Mouse (Mus musculus) lung, postnatal 0 days (tissue): ENCODE data around the gene Nkain2. TPM values are rescaled to one million over a fixed set of nuclear protein-coding genes. Genes with fewer than 3 reads are reported as not detected.

Experiments
- ATAC-seq: fragments of 200-750 bp; cut with Nextera tagmentation; 2 replicates; pipeline ENCODE4 v1.8.0; 2017; ENCODE audit warnings: moderate library complexity
- DNase-seq: peaks from one replicate; pipeline ENCODE4 v3.0.0-alpha.2; 2016; ENCODE audit warnings: low spot score
- H3K27ac ChIP-seq: fragments of 300-500 bp; sonication (generic); 2 replicates; pipeline ENCODE4 v1.5.1; 2014; ENCODE audit warnings: antibody characterized with exemption, mild to moderate bottlenecking, low read length, mixed read lengths
- H3K27me3 ChIP-seq: fragments of 300-500 bp; sonication (generic); replicated peaks from 2 replicates; pipeline ENCODE4 v1.6.1; 2014; ENCODE audit warnings: low read length, mixed read lengths; ENCODE audit not compliant: insufficient read depth
- H3K36me3 ChIP-seq: fragments of 300-500 bp; sonication (generic); 2 replicates; pipeline ENCODE4 v1.6.1; 2014; ENCODE audit warnings: low read length, mixed read lengths; ENCODE audit not compliant: insufficient read depth
- H3K4me1 ChIP-seq: fragments of 300-500 bp; sonication (generic); 2 replicates; pipeline ENCODE4 v1.6.1; 2014; ENCODE audit warnings: antibody characterized with exemption, low read depth, low read length, mixed read lengths; ENCODE audit not compliant: insufficient read depth
- H3K4me2 ChIP-seq: fragments of 300-500 bp; sonication (generic); replicated peaks from 2 replicates; pipeline ENCODE4 v1.6.1; 2014; ENCODE audit warnings: low read depth, mild to moderate bottlenecking, low read length, moderate library complexity, mixed read lengths
- H3K4me3 ChIP-seq: fragments of 300-500 bp; sonication (generic); 2 replicates; pipeline ENCODE4 v1.5.1; 2014; ENCODE audit warnings: low read depth, low read length
- H3K9ac ChIP-seq: fragments of 300-500 bp; sonication (generic); replicated peaks from 2 replicates; pipeline ENCODE4 v1.6.1; 2014; ENCODE audit warnings: low read depth, mild to moderate bottlenecking
- H3K9me3 ChIP-seq: fragments of 300-500 bp; sonication (generic); 2 replicates; pipeline ENCODE4 v1.6.1; 2016; ENCODE audit warnings: low read length, mixed read lengths
- CTCF ChIP-seq: IDR thresholded peaks from 2 replicates; pipeline ENCODE4 v1.5.1; 2016; ENCODE audit warnings: antibody characterized with exemption, mild to moderate bottlenecking
- EP300 ChIP-seq: IDR thresholded peaks from 2 replicates; pipeline ENCODE4 v1.6.1; 2016; ENCODE audit warnings: antibody characterized with exemption, mild to moderate bottlenecking, control low read depth
- WGBS: fragments of 180-500 bp; shearing (Covaris S2); extraction: QIAGEN DNeasy Blood & Tissue Kit; methylation state at CpG from one replicate; pipeline ENCODE4 v1.1.7; 2014; 5-methylcytosine and 5-hydroxymethylcytosine counted together
- polyA plus RNA-seq: library from polyadenylated mRNA; unstranded; fragments of >200 nt; fragmentation: Nextera tagmentation; extraction: Ambion mirVana; gene quantifications from 2 replicates; pipeline ENCODE4 v1.2.1, GENCODE M21; 2015

Gene Nkain2
- polyA plus RNA-seq, 1 experiment from 2014 or later, result not detected

- no peak for DNase-seq
- 49% methylated on average over 2 of the region's 2 CpGs for WGBS
- H3K9me3 ChIP-seq, result no peaks in the 10 kb centered on the region
- H3K9ac ChIP-seq, result no peak overlapping the region
- H3K27ac ChIP-seq, result no peak overlapping the region
- H3K36me3 ChIP-seq, result no peaks in the 10 kb centered on the region
- no peaks in the 10 kb centered on the region for H3K27me3 ChIP-seq
- H3K4me1 ChIP-seq, result no peaks in the 10 kb centered on the region
- TF ChIP-seq EP300 (no peak), CTCF (no peak)
- no peak overlapping the region for H3K4me2 ChIP-seq
- ATAC-seq, result no peak
- no peak overlapping the region for H3K4me3 ChIP-seq
Observed at GRCm38 (mm10) chr10:32594998-32595397, 295.3 kb downstream of the Nkain2 start.

GRCm38 (mm10) chr10:32577276-32577580, 313.0 kb downstream of the Nkain2 start:
- Histone ChIP-seq H3K4me2 (no peak overlapping the region), H3K4me1 (no peaks in the 10 kb centered on the region), H3K36me3 (no peaks in the 10 kb centered on the region), H3K27me3 (no peaks in the 10 kb centered on the region), H3K27ac (no peak overlapping the region), H3K9me3 (no peaks in the 10 kb centered on the region), H3K4me3 (no peak overlapping the region), H3K9ac (no peak overlapping the region)
- WGBS, result 53% methylated on average over 3 of the region's 3 CpGs
- TF ChIP-seq EP300, result no peak
- no peak for TF ChIP-seq CTCF
- ATAC-seq, result no peak
- DNase-seq, result no peak

GRCm38 (mm10) chr10:32576559-32577275, 313.5 kb downstream of the Nkain2 start:
- H3K27me3 ChIP-seq, result no peaks in the 10 kb centered on the region
- WGBS, result 54% methylated on average over 2 of the region's 2 CpGs
- H3K4me2 ChIP-seq, result no peak overlapping the region
- H3K27ac ChIP-seq, result no peak overlapping the region
- H3K4me3 ChIP-seq, result no peak overlapping the region
- H3K9ac ChIP-seq, result no peak overlapping the region
- H3K4me1 ChIP-seq, result no peaks in the 10 kb centered on the region
- TF ChIP-seq CTCF, result no peak
- ATAC-seq (no peak), DNase-seq (no peak)
- H3K9me3 ChIP-seq, result no peaks in the 10 kb centered on the region
- H3K36me3 ChIP-seq, result no peaks in the 10 kb centered on the region

- Histone ChIP-seq H3K4me3 (no peak overlapping the region), H3K27ac (no peak overlapping the region), H3K4me1 (no peaks in the 10 kb centered on the region), H3K4me2 (no peak overlapping the region), H3K9me3 (no peaks in the 10 kb centered on the region), H3K27me3 (no peaks in the 10 kb centered on the region), H3K36me3 (no peaks in the 10 kb centered on the region), H3K9ac (no peak overlapping the region)
- no peak for TF ChIP-seq CTCF
- no peak for TF ChIP-seq EP300
- WGBS, result 52% methylated on average over 3 of the region's 3 CpGs
- DNase-seq, result no peak
- ATAC-seq, result no peak
Observed at GRCm38 (mm10) chr10:32557673-32558072, 332.6 kb downstream of the Nkain2 start.

- ATAC-seq (no peak), DNase-seq (no peak)
- H3K27ac ChIP-seq, result no peak overlapping the region
- H3K4me1 ChIP-seq, result no peaks in the 10 kb centered on the region
- no peak overlapping the region for H3K4me3 ChIP-seq
- H3K9ac ChIP-seq, result no peak overlapping the region
- no peaks in the 10 kb centered on the region for H3K9me3 ChIP-seq
- H3K4me2 ChIP-seq, result no peak overlapping the region
- TF ChIP-seq EP300 (no peak), CTCF (no peak)
- 84% methylated on average over 1 of the region's 1 CpGs for whole genome bisulfite sequencing
- no peaks in the 10 kb centered on the region for H3K27me3 ChIP-seq
- no peaks in the 10 kb centered on the region for H3K36me3 ChIP-seq
Observed at GRCm38 (mm10) chr10:32536057-32536456, 354.2 kb downstream of the Nkain2 start.

- no peak for ATAC-seq
- no peaks in the 10 kb centered on the region for H3K4me1 ChIP-seq
Observed at GRCm38 (mm10) chr10:32510821-32511220, 379.4 kb downstream of the Nkain2 start.

More at GRCm38 (mm10) chr10:32510821-32511220, 379.4 kb downstream of the Nkain2 start:
- Histone ChIP-seq H3K27me3 (no peaks in the 10 kb centered on the region), H3K9me3 (no peaks in the 10 kb centered on the region), H3K4me3 (no peak overlapping the region), H3K36me3 (no peaks in the 10 kb centered on the region), H3K9ac (no peak overlapping the region), H3K27ac (no peak overlapping the region), H3K4me2 (no peak overlapping the region)
- WGBS, result 43% methylated on average over 1 of the region's 1 CpGs
- TF ChIP-seq CTCF (no peak), EP300 (no peak)
- peak; percentile 51 for DNase-seq
